Mouse (Mus musculus): ENCODE data around the gene Rpl18. TPM values are rescaled to one million over a fixed set of nuclear protein-coding genes. Genes with fewer than 3 reads are reported as not detected.

Gene Rpl18
- total RNA-seq, 2 experiments from 2014 or later = 451 to 508 TPM

DNA sequence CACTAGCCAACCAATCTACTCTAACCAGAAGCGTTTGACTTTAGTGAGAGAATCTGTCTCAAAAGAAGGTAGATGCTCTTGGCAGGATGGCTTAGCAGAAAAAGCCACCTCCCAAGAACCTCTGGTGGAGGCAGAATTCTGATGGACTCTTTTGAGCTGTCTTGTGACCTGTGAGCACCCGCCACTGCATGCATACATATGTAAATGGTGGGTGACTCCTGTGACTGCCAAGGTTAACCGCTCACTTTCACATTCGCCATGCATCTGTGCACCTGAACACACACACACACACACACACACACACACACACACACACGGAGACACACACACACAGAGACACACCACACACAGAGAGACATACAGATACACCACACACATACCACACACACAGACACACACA lies 32.2 kb downstream of the Rpl18 start:
- DNase-seq = no peak
- H3K4me3 ChIP-seq = no peak overlapping the region
- no peak overlapping the region for H3K27ac ChIP-seq
- TF ChIP-seq CTCF (IDR thresholded peaks at IDR 0.05) = no peak
- intact Hi-C loops (cut with DNase I) = loop anchor here (5.0 kb wide), 1 partner anchor 35 kb away; the partner anchor contains the start of genes Lmtk3 and Sult2b1

DNA sequence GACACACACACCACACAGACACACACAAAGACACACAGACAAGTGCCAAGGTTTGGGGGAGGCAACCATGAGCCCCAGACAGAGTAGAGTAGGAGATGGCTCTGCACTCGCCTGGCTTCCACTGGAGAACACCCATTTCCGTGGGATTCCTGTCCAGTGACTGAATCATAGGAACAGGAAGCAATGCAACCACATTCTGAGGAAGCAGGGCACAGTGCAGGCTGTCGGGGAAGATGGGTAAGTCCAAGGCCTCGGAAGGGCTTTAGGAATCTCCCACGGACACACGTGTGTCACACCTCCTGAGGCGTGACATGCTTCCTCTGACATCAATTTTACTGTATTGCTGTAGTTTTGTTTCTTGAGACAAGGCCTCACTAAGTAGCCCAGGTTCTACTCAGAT lies 32.9 kb downstream of the Rpl18 start:
- TF ChIP-seq CTCF (IDR thresholded peaks at IDR 0.05) = no peak
- no peak overlapping the region for H3K4me3 ChIP-seq
- intact Hi-C loops (cut with DNase I) = loop anchor here (5.0 kb wide), 1 partner anchor 34 kb away; the partner anchor contains the start of genes Lmtk3 and Sult2b1
- no peak overlapping the region for H3K27ac ChIP-seq
- DNase-seq = no peak

DNA sequence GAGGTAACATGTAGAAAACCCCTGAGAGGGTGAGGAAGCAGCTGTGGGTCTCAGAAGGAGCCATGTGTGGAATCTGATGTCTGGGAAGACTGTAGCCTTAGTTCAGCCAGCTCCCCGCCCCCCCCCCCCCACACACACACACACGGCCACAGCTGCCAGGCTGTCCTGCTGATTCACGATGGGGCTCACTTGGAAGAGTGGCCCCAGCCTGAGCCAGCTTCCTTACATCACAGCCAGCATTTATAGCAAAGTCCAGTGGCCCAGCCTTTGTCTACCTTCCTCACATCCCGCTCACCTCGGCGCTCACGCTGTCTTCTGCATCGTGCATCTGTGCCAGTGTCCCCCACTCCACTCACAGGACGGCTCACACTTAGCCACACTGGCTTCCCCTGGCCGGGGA lies 34.1 kb downstream of the Rpl18 start:
- TF ChIP-seq CTCF (IDR thresholded peaks at IDR 0.05) = no peak
- DNase-seq = no peak
- no peak overlapping the region for H3K4me3 ChIP-seq
- no peak overlapping the region for H3K27ac ChIP-seq
- intact Hi-C loops (cut with DNase I) = loop anchor here (5.0 kb wide), 1 partner anchor 33 kb away; the partner anchor contains the start of genes Lmtk3 and Sult2b1

DNA sequence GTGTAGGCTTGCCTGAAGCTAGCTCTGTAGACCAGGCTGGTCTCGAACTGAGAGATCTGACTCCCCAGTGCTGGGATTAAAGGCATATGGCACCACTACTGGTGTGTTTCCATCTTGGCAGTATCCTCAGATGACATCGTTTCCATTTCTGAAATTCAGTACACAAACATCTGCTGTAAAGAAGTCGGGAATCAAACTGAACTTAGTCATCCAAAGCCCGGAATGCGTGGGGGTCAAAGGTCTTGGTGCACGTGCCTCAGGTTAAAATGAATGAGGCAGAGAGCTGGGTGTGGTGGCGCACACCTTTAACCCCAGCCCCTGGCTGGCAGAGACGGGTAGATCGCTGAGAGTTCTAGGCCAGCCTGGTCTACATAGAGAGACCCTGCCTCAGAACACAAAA lies 34.9 kb downstream of the Rpl18 start:
- no peak overlapping the region for H3K27ac ChIP-seq
- intact Hi-C loops (cut with DNase I) = no loop called here

DNA sequence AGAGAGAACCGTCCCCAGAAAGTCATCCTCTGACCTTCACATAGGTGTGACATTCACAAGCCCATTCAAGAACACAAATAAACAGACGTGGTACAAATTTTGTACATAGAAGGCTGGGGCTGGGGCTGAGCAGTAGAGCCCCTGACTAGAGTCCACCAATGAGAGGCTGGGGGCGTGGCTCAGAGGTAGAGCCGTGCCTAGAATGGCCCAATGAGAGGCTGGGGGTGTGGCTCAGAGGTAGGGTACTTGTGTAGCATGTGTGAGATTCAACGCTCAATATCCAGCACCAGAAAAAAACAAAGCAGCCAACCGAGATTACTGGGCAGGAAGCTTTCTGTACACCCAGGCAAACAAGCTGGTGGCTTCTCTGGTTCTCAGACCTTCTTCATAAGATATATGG lies 40.4 kb downstream of the Rpl18 start:
- no peak for TF ChIP-seq CTCF (IDR thresholded peaks at IDR 0.05)
- intact Hi-C loops (cut with DNase I) = no loop called here
- Histone ChIP-seq H3K4me3 (no peak overlapping the region), H3K27ac (no peak overlapping the region)
- DNase-seq = no peak

More for the DNA sequence above, 34.9 kb downstream of the Rpl18 start:
- TF ChIP-seq CTCF (IDR thresholded peaks at IDR 0.05) = no peak
- no peak overlapping the region for H3K4me3 ChIP-seq
- no peak for DNase-seq

DNA sequence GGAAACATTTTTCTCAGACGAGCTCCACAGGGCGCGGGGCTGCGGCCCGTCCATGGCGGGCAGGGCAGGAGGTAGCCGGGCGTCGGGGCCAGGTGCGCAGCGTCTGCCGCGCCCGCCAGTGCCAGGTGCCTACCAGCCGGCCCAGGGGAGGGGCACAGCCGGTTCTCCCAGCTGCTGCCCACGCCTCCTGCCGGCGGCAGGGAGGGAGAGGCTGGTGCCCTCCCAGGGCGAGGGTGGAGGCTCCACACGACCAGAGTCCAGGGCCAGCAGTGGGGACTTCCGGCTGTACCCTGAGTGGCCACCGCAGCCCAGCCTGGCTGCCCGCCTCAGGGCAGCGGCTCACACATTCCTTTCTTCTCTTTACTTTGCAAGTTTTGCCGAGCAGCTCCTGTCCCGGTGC lies 44.1 kb downstream of the Rpl18 start:
- intact Hi-C loops (cut with DNase I) = no loop called here
- H3K4me3 ChIP-seq = no peak overlapping the region
- no peak for DNase-seq
- no peak for TF ChIP-seq CTCF (IDR thresholded peaks at IDR 0.05)
- no peak overlapping the region for H3K27ac ChIP-seq

DNA sequence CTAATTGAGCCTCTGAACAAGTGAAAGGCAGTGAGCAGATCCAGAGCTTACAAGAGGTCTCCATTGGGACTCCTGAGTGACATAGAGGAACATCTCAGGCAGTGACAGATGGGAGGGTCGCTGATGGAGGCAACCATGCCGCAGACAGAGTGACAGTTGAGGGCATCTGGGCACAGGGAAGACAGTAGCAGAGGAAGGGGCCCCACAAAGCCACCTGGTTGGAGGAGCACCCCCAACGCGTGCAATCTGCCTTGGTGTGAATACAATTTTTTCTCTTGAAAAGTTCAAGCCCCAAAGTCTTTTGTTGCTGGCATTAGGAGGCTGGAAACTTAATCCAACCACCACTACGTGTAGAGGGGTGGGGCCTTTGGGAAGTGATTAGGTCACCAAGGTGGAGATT lies 44.9 kb downstream of the Rpl18 start:
- no peak overlapping the region for H3K27ac ChIP-seq
- intact Hi-C loops (cut with DNase I) = no loop called here
- H3K4me3 ChIP-seq = no peak overlapping the region
- TF ChIP-seq CTCF (IDR thresholded peaks at IDR 0.05) = no peak
- no peak for DNase-seq

DNA sequence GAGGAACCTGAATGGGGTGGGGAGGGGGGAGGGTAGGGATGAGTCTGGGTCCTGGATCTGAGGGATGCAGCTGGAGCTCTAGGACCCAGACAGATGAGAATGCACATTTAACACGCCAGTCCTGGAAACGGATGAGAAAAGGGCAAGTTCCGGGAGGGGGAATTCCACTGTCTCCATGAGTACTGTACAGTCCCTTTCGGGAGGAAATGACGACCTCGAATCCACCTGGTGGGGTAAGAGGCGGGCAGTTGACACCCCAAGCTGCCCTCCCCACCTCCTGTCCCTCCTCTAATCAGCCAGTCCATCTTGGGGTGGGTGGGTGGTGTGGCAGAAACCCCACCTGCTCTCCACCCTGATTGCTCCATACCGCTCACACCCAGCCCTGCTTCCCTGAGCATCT lies 50.7 kb downstream of the Rpl18 start:
- Histone ChIP-seq H3K4me3 (no peak overlapping the region), H3K27ac (no peak overlapping the region)
- intact Hi-C loops (cut with DNase I) = no loop called here
- no peak for TF ChIP-seq CTCF (IDR thresholded peaks at IDR 0.05)
- no peak for DNase-seq

DNA sequence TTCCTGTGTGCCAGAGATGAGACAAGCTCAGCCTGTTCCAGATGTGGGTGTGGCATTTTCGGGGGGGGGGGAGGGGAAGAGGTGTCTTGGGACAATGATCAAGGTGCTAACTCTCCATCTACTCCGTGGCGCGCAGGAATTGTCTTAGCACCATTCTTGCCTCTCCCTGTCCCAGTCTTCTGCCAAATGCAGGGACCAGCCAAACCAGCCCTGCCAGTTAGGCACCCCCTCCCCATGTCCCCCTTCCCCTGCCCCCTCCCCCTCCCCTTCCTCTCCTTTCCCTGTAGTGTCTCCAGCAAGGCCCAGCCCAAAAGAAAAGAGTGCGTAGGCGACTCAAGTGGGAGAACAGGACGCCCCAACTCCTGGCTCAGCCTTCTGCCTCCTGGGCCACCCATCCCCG lies 51.5 kb downstream of the Rpl18 start:
- TF ChIP-seq CTCF (IDR thresholded peaks at IDR 0.05) = no peak
- intact Hi-C loops (cut with DNase I) = no loop called here

DNA sequence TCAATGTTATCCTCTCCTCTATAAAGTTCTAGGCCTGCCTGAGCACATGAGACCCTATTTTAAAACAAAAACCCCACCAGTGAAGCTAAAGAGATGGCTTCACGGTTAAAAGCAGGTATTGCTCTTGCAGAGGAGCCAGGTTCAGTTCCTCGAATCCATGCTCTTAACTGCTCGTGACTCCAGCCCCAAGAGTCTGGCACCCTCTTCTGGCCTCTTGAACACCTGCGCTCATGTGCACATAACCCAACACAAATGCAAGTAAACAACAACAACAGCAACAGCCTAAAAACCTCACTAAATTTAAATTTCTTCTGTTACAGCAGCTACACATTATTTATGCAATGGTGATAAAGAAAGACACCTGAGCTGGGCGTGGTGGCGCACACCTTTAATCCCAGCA lies 52.2 kb downstream of the Rpl18 start:
- Histone ChIP-seq H3K4me3 (no peak overlapping the region), H3K27ac (no peak overlapping the region)
- TF ChIP-seq CTCF (IDR thresholded peaks at IDR 0.05) = no peak
- DNase-seq = no peak
- intact Hi-C loops (cut with DNase I) = no loop called here

More for the DNA sequence above, 51.5 kb downstream of the Rpl18 start:
- Histone ChIP-seq H3K27ac (no peak overlapping the region), H3K4me3 (no peak overlapping the region)
- no peak for DNase-seq

Other genes starting within 250 kb of the Rpl18 start
- 10 to 100 TPM; 17.6 to 18.4 TPM for gene Bax, start 248.6 kb upstream of the Rpl18 start, total RNA-seq (2021)
- under 1 TPM in 1 of 2 experiments, not detected in 1; 0.39 TPM for gene Tulp2, start 233.6 kb upstream of the Rpl18 start, total RNA-seq (2021)
- gene Gm45808, start 228.6 kb upstream of the Rpl18 start, total RNA-seq (2021) = 1 to 10 TPM; 5.5 to 8.4 TPM
- 10 to 100 TPM; 13.1 to 22.9 TPM for gene Dhdh, start 226.7 kb upstream of the Rpl18 start, total RNA-seq (2021)
- gene Nucb1, start 205.1 kb upstream of the Rpl18 start, total RNA-seq (2021) = 10 to 100 TPM; 55.1 to 61.8 TPM
- gene Ppp1r15a, start 189.2 kb upstream of the Rpl18 start, total RNA-seq (2021) = 10 to 100 TPM; 28.3 to 28.5 TPM
- gene Plekha4, start 189.1 kb upstream of the Rpl18 start, total RNA-seq (2021) = 1 to 10 TPM; 3.4 to 3.5 TPM
- gene Hsd17b14, start 160.6 kb upstream of the Rpl18 start, total RNA-seq (2021) = 1 to 10 TPM; 1.0 to 1.3 TPM
- gene Bcat2, start 145.3 kb upstream of the Rpl18 start, total RNA-seq (2021) = 100 to 1,000 TPM in 1 of 2 experiments, 10 to 100 TPM in 1; 91.4 to 106 TPM
- not detected for gene Fgf21, start 100.0 kb upstream of the Rpl18 start, total RNA-seq (2021)
- gene Fut1, start 98.2 kb upstream of the Rpl18 start, total RNA-seq (2021) = not detected
- gene Izumo1, start 93.6 kb upstream of the Rpl18 start, total RNA-seq (2021) = under 1 TPM in 1 of 2 experiments, not detected in 1; 0.20 TPM
- 1 to 10 TPM; 5.7 to 8.0 TPM for gene Rasip1, start 88.0 kb upstream of the Rpl18 start, total RNA-seq (2021)
- 10 to 100 TPM; 18.7 to 44.9 TPM for gene Mamstr, start 75.5 kb upstream of the Rpl18 start, total RNA-seq (2021)
- gene Fut2, start 49.1 kb upstream of the Rpl18 start, total RNA-seq (2021) = under 1 TPM; 0.14 to 0.28 TPM
- gene Ntn5, start 31.4 kb upstream of the Rpl18 start, total RNA-seq (2021) = under 1 TPM; 0.20 to 0.50 TPM
- gene Sec1, start 21.1 kb upstream of the Rpl18 start, total RNA-seq (2021) = under 1 TPM in 1 of 2 experiments, not detected in 1; 0.25 TPM
- gene Car11, start 15.6 kb upstream of the Rpl18 start, total RNA-seq (2021) = 10 to 100 TPM in 1 of 2 experiments, 1 to 10 TPM in 1; 7.7 to 16.4 TPM
- 100 to 1,000 TPM in 1 of 2 experiments, 1 to 10 TPM in 1; 8.8 to 105 TPM for gene Dbp, start 10.4 kb upstream of the Rpl18 start, total RNA-seq (2021)
- gene Sphk2, start 2.5 kb downstream of the Rpl18 start, total RNA-seq (2021) = 10 to 100 TPM; 14.4 to 15.8 TPM
- under 1 TPM; 0.08 to 0.31 TPM for gene Fam83e, start 5.8 kb downstream of the Rpl18 start, total RNA-seq (2021)
- gene Spaca4, start 10.4 kb downstream of the Rpl18 start, total RNA-seq (2021) = not detected
- gene Lmtk3, start 68.3 kb downstream of the Rpl18 start, total RNA-seq (2021) = under 1 TPM in 1 of 2 experiments, not detected in 1; 0.06 TPM
- gene Sult2b1, start 69.2 kb downstream of the Rpl18 start, total RNA-seq (2021) = not detected
- 10 to 100 TPM; 29.6 to 33.2 TPM for gene Cyth2, start 99.1 kb downstream of the Rpl18 start, total RNA-seq (2021)
- under 1 TPM in 1 of 2 experiments, not detected in 1; 0.20 TPM for gene Kcnj14, start 109.3 kb downstream of the Rpl18 start, total RNA-seq (2021)
- 10 to 100 TPM; 14.6 to 16.0 TPM for gene Grwd1, start 115.5 kb downstream of the Rpl18 start, total RNA-seq (2021)
- gene Kdelr1, start 157.3 kb downstream of the Rpl18 start, total RNA-seq (2021) = 10 to 100 TPM; 63.2 to 65.6 TPM
- under 1 TPM; 0.13 to 0.14 TPM for gene Grin2d, start 162.9 kb downstream of the Rpl18 start, total RNA-seq (2021)
- gene Syngr4, start 181.3 kb downstream of the Rpl18 start, total RNA-seq (2021) = not detected
- gene Tmem143, start 181.5 kb downstream of the Rpl18 start, total RNA-seq (2021) = 10 to 100 TPM; 51.3 to 66.3 TPM
- gene Emp3, start 205.9 kb downstream of the Rpl18 start, total RNA-seq (2021) = 10 to 100 TPM in 1 of 2 experiments, 1 to 10 TPM in 1; 7.7 to 18.2 TPM
- gene Ccdc114, start 208.6 kb downstream of the Rpl18 start, total RNA-seq (2021) = under 1 TPM; 0.28 to 0.45 TPM